Mouse (Mus musculus) lung, postnatal 0 days (tissue): Measurements from ENCODE around the gene Prtg. TPM values are rescaled to one million over a fixed set of nuclear protein-coding genes. Genes with fewer than 3 reads are reported as not detected.

Experiments used
- ATAC-seq: fragments of 200-750 bp; cut with Nextera tagmentation; 2 replicates; pipeline ENCODE4 v1.8.0; 2017; ENCODE audit warnings: moderate library complexity
- DNase-seq: peaks from one replicate; pipeline ENCODE4 v3.0.0-alpha.2; 2016; ENCODE audit warnings: low spot score
- H3K27ac ChIP-seq: fragments of 300-500 bp; sonication (generic); 2 replicates; pipeline ENCODE4 v1.5.1; 2014; ENCODE audit warnings: antibody characterized with exemption, mild to moderate bottlenecking, low read length, mixed read lengths
- H3K27me3 ChIP-seq: fragments of 300-500 bp; sonication (generic); replicated peaks from 2 replicates; pipeline ENCODE4 v1.6.1; 2014; ENCODE audit warnings: low read length, mixed read lengths; ENCODE audit not compliant: insufficient read depth
- H3K36me3 ChIP-seq: fragments of 300-500 bp; sonication (generic); 2 replicates; pipeline ENCODE4 v1.6.1; 2014; ENCODE audit warnings: low read length, mixed read lengths; ENCODE audit not compliant: insufficient read depth
- H3K4me1 ChIP-seq: fragments of 300-500 bp; sonication (generic); 2 replicates; pipeline ENCODE4 v1.6.1; 2014; ENCODE audit warnings: antibody characterized with exemption, low read depth, low read length, mixed read lengths; ENCODE audit not compliant: insufficient read depth
- H3K4me2 ChIP-seq: fragments of 300-500 bp; sonication (generic); replicated peaks from 2 replicates; pipeline ENCODE4 v1.6.1; 2014; ENCODE audit warnings: low read depth, mild to moderate bottlenecking, low read length, moderate library complexity, mixed read lengths
- H3K4me3 ChIP-seq: fragments of 300-500 bp; sonication (generic); 2 replicates; pipeline ENCODE4 v1.5.1; 2014; ENCODE audit warnings: low read depth, low read length
- H3K9ac ChIP-seq: fragments of 300-500 bp; sonication (generic); replicated peaks from 2 replicates; pipeline ENCODE4 v1.6.1; 2014; ENCODE audit warnings: low read depth, mild to moderate bottlenecking
- H3K9me3 ChIP-seq: fragments of 300-500 bp; sonication (generic); 2 replicates; pipeline ENCODE4 v1.6.1; 2016; ENCODE audit warnings: low read length, mixed read lengths
- CTCF ChIP-seq: IDR thresholded peaks from 2 replicates; pipeline ENCODE4 v1.5.1; 2016; ENCODE audit warnings: antibody characterized with exemption, mild to moderate bottlenecking
- EP300 ChIP-seq: IDR thresholded peaks from 2 replicates; pipeline ENCODE4 v1.6.1; 2016; ENCODE audit warnings: antibody characterized with exemption, mild to moderate bottlenecking, control low read depth
- WGBS: fragments of 180-500 bp; shearing (Covaris S2); extraction: QIAGEN DNeasy Blood & Tissue Kit; methylation state at CpG from one replicate; pipeline ENCODE4 v1.1.7; 2014; 5-methylcytosine and 5-hydroxymethylcytosine counted together
- polyA plus RNA-seq: library from polyadenylated mRNA; unstranded; fragments of >200 nt; fragmentation: Nextera tagmentation; extraction: Ambion mirVana; gene quantifications from 2 replicates; pipeline ENCODE4 v1.2.1, GENCODE M21; 2015

The Prtg gene
- polyA plus RNA-seq, 1 experiment from 2014 or later: 0.04 TPM

DNA sequence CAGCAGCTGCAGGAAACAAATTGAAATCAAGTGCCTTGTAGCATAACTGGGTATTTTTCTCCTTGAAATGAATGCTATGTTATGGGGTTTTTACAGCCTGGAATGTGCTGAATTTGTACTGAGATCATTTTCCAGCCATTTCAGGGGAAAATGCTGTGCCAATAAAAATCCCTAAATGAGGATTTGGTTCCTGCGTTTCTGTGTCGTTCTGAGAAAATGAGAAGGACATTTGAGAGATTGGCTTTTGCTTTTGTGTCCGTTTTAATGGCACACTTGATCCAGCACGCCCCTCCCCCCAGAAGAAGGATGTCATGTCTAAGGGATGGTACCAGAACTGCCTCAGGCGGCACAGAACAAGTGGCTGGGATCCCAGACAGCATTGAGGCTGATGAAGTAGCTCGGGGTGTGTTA is 100.0 kb downstream of the Prtg start:
- Histone ChIP-seq H3K9me3 (no peaks in the 10 kb centered on the region), H3K36me3 (no peaks in the 10 kb centered on the region), H3K4me1 (no peaks in the 10 kb centered on the region), H3K27me3 (no peaks in the 10 kb centered on the region), H3K9ac (no peak overlapping the region), H3K4me3 (no peak overlapping the region), H3K4me2 (no peak overlapping the region), H3K27ac (no peak overlapping the region)
- no peak for DNase-seq
- 69% methylated on average over 6 of the region's 6 CpGs for WGBS
- TF ChIP-seq CTCF: no peak
- TF ChIP-seq EP300: no peak
- no peak for ATAC-seq

DNA sequence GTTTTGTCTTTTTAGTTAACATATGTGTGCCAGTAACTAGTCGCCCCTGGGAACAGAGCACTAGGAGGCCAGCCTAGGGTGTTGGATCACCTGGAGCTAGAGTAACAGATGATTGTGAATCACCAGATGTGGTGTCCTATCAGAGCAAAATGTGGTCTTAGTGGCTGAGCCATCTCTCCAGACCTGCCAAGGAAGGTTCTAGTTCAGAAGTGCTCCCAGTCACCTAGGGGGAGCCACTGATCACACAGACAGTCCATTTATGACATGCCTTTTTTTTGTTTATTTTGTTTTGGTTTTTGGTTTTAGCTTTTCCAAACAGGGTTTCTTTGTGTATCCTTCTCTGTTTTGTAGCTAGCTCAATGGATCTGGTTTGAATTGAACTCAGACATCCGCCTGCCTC is 104.7 kb downstream of the Prtg start:
- WGBS: 91% methylated on average over 2 of the region's 2 CpGs
- ATAC-seq: no peak
- DNase-seq: no peak

DNA sequence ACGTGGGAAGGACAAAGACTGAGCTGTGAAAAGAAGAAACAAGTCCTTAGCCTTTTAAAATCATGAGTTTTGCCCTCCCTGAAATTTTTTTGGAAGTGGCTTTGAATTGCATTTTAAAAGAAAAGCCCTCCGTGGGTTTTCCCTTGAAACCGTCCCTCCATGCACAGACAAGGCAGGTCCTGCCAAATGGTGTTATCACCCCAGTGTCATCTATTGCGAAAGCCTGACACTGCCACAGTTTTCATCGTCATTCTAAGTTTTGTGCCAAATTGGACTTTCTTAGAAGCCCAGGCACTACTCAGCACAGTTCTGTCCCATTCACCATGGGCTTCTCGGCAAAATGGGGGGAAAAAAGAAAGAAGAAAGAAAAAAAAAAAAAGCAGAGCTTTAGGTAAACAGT is 106.9 kb downstream of the Prtg start:
- H3K27ac ChIP-seq: no peak overlapping the region
- WGBS: 35% methylated on average over 6 of the region's 6 CpGs
- H3K27me3 ChIP-seq: no peaks in the 10 kb centered on the region
- TF ChIP-seq EP300 (no peak), CTCF (no peak)
- H3K36me3 ChIP-seq: no peaks in the 10 kb centered on the region
- H3K9me3 ChIP-seq: no peaks in the 10 kb centered on the region
- ATAC-seq (peak; percentile 26; the same call in 1 of the 2 replicates), DNase-seq (peak; percentile 30)
- H3K4me2 ChIP-seq: peak overlapping the region; percentile 40
- H3K4me1 ChIP-seq: no peaks in the 10 kb centered on the region
- no peak overlapping the region for H3K9ac ChIP-seq
- peak overlapping the region; percentile 25; the same call in 1 of the 2 replicates for H3K4me3 ChIP-seq

More for the DNA sequence above, 104.7 kb downstream of the Prtg start:
- H3K27ac ChIP-seq: no peak overlapping the region
- peak; percentile 6; the same call in 1 of the 2 replicates for TF ChIP-seq CTCF
- no peak for TF ChIP-seq EP300
- no peaks in the 10 kb centered on the region for H3K4me1 ChIP-seq
- H3K9ac ChIP-seq: no peak overlapping the region
- H3K4me2 ChIP-seq: no peak overlapping the region
- H3K36me3 ChIP-seq: no peaks in the 10 kb centered on the region
- no peaks in the 10 kb centered on the region for H3K9me3 ChIP-seq
- H3K27me3 ChIP-seq: no peaks in the 10 kb centered on the region
- no peak overlapping the region for H3K4me3 ChIP-seq

DNA sequence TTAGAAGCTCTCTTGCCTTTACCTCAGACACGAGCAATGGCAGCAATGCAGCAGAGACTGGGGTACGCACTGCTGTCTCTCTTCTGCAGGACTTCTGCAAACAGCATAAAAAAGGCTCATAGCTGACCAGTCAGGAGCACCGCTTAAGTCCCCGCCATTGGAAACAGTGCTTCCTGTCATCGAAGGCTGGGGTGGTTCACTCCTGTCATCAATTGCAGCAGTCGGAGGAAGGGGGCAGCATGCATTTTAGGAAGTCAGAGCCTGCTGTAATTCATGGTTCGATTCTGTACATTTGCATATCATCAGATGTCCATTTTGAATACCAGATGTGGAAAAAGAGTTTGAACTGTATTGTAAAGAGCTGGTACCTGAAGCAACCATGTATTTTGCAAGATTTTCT is 109.1 kb downstream of the Prtg start:
- no peak overlapping the region for H3K9ac ChIP-seq
- no peaks in the 10 kb centered on the region for H3K9me3 ChIP-seq
- H3K36me3 ChIP-seq: no peaks in the 10 kb centered on the region
- H3K4me3 ChIP-seq: no peak overlapping the region
- H3K4me2 ChIP-seq: no peak overlapping the region
- ATAC-seq (no peak), DNase-seq (no peak)
- no peak for TF ChIP-seq EP300
- peak; percentile 7; the same call in 1 of the 2 replicates for TF ChIP-seq CTCF
- WGBS: 46% methylated on average over 7 of the region's 7 CpGs
- H3K27ac ChIP-seq: no peak overlapping the region
- no peaks in the 10 kb centered on the region for H3K27me3 ChIP-seq
- H3K4me1 ChIP-seq: no peaks in the 10 kb centered on the region

DNA sequence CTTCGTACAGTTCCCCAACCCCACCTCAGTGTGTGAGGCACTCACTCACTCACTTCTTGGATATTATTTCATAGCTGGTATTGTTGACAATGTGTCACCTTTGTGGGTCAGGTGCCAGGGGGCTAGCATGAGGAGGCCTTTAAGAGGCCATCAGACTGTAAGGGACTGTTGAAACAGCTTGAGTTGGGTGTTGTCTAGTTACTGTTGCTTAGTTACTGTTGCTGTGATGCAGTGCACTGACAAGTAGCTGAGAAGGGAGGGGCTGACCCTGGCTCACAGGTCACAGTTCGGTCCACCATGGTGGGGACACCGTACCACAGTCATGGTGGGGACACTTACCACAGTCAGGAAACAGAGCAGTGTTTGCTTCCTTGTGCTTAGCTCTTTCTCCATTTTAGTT is 116.4 kb downstream of the Prtg start:
- Histone ChIP-seq H3K4me2 (no peak overlapping the region), H3K4me3 (no peak overlapping the region), H3K9me3 (no peaks in the 10 kb centered on the region), H3K4me1 (no peaks in the 10 kb centered on the region), H3K9ac (no peak overlapping the region), H3K27me3 (no peaks in the 10 kb centered on the region), H3K27ac (no peak overlapping the region), H3K36me3 (no peaks in the 10 kb centered on the region)
- peak; percentile 21 for DNase-seq
- ATAC-seq: no peak
- TF ChIP-seq CTCF (no peak), EP300 (no peak)
- 77% methylated on average over 3 of the region's 3 CpGs for WGBS

DNA sequence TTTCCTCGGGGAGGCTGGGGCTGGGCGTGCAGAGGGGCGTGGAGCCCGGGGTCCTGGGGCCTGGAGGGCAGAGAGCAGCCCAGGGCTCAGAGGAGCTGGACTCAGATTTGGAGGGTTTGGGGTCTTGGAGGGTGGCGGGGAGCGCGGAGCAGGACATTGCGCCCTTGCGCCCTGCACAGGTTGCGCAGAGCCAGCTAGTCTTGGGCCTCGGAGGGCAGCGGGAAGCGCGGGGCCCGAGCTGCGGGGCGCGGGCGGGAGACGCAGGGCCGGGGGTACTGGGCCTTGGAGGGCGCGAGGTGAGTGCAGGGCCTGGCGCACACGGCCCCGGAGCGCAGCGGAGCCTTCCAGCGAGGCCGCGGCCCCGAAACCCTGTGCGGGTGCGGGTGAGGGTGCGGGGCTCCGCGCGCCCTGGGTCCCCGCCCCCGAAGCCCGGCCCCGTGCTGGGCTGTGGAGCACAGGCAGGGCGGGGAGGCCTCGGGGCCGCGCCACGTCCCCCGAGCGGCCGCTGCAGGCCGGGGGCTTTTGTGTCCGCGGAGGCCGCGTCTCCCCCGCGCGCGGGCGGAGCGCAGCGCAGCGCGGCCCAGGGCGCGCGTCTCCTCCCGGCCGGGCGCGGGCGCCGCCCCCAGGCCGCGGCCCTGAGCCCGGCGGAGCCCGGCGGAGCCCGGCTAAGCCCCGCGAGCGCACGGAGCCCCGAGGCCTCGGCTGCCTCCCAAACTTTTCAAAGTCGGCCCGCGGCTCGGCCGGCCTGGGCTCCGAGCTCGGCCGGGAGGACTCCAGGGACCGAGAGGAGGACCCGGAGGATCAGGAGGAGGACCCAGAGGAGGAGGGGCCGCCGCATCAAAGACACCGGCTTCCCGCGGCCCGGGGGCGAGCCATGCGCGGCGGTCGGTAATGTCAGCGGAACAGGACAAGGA is 118.6 kb downstream of the Prtg start, which contains the start of gene Pygo1:
Pygo1 (plus strand) TSS at position 625 of the 914 bp plus-strand sequence.
- H3K4me2 ChIP-seq: peak within 1 kb of the TSS; percentile 98
- peak within 1 kb of the TSS; percentile 71 for H3K9ac ChIP-seq
- peak within 1 kb of the TSS; percentile 67 for H3K4me3 ChIP-seq
- H3K27me3 ChIP-seq: no peaks in the 10 kb centered on the region
- no peaks in the 10 kb centered on the region for H3K4me1 ChIP-seq
- TF ChIP-seq CTCF: no peak
- TF ChIP-seq EP300: no peak
- WGBS: 2% methylated on average over 64 of the region's 108 CpGs
- no peaks in the 10 kb centered on the region for H3K36me3 ChIP-seq
- no peaks in the 10 kb centered on the region for H3K9me3 ChIP-seq
- ATAC-seq (peak; percentile 85), DNase-seq (peak; percentile 60)
- H3K27ac ChIP-seq: peak within 1 kb of the TSS; percentile 68
